Mouse (Mus musculus) macrophage (primary cell): ENCODE measurements at regions not wholly inside any gene's neighbourhood (a gene's known extent, or its start where the extent isn't known, plus 50 kb on each side); places are given as distances from the start of the nearest gene placed in this dataset.
"Not testable (repeated sequence)": the region's sequence is repeated elsewhere in the genome, so short reads cannot be mapped to it uniquely, and the experiment has no call there.

Source experiments
- H3K27ac ChIP-seq: fragments of 350-480 bp; formaldehyde crosslinking; 2 replicates; pipeline ENCODE4 v1.9.0; 2021
- H3K36me3 ChIP-seq: fragments of 350-480 bp; formaldehyde crosslinking; 2 replicates; pipeline ENCODE4 v1.9.0; 2021; ENCODE audit errors: inconsistent target
- H3K4me3 ChIP-seq: fragments of 350-480 bp; formaldehyde crosslinking; 2 replicates; pipeline ENCODE4 v1.9.0; 2021; ENCODE audit errors: inconsistent target
- H3K79me2 ChIP-seq: fragments of 350-480 bp; formaldehyde crosslinking; 2 replicates; pipeline ENCODE4 v1.9.0; 2021; ENCODE audit errors: inconsistent target
- WGBS: methylation state at CpG from one replicate; pipeline ENCODE4 v1.1.7; 2026; ENCODE audit warnings: inconsistent platforms; ENCODE audit not compliant: missing documents; 5-methylcytosine and 5-hydroxymethylcytosine counted together

DNA sequence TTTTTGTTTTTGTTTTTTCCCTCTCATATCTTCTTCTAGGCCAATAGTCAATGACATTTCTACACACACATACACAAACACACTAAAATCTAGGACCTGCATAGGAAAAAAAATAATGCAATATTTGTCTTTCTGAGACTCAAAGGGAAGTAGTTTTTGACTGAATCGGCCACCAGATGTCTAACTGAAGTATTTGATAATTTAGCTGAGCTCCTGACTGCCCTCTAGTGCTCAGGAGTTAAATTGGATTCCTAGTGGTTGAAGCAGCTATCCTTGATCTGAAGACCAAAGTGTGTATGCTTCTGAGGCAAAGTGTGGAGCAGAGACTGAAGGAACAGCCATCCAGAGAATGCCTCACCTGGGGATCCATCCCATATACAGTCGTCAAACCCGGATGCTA, 672.2 kb downstream of the Dad1 start:
- WGBS, result 67% methylated on average over 3 of the region's 3 CpGs
- H3K27ac ChIP-seq, H3K36me3 ChIP-seq: not testable (repeated sequence)

DNA sequence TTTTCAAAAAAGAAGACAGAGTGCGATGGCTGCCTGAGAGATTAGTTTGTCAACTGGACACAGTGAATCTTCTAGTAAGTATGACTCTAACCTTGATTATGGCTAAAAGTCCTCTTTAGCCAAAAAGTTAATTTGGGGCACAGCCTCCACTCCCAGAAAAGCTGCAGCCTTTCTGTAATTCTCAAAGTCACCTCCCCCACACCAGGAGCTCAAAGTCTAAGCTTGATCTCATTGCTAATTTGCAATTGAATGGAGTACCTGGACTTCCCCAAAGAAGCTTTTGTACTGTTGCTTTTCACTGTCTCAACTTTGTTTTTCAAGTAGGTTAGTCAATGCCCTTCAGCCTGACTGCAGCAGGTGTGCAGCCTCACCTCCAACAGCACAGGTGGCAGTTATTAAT, 677.0 kb downstream of the Dad1 start:
- H3K36me3 ChIP-seq, result not testable (repeated sequence)
- WGBS, result 90% methylated on average over 1 of the region's 1 CpGs

More for the DNA sequence above, 672.2 kb downstream of the Dad1 start:
- not testable (repeated sequence) for H3K4me3 ChIP-seq, H3K79me2 ChIP-seq

DNA sequence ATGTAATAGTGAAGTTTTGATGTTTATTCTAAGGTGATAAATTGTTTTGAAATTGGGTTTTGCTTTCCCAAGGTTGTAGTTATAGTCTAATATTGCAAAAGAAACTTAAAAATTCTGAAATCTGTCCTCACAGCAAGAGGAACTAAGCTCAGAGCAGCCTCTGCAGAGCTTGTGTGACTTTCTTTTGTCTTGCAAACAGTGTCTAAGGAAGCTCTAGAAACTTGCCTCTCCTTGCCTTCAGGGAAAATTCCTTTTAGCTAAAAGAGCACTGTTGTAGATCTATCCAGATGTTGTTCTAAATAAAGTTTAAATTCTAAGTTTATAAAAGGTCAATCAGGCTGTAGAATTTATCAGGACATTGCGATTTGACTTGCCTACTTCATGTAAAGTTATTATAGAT, 681.2 kb downstream of the Dad1 start:
- H3K36me3 ChIP-seq, H3K79me2 ChIP-seq, H3K4me3 ChIP-seq, H3K27ac ChIP-seq: not testable (repeated sequence)
- WGBS, result 100% methylated on average over 1 of the region's 1 CpGs

More for the DNA sequence above, 677.0 kb downstream of the Dad1 start:
- not testable (repeated sequence) for H3K79me2 ChIP-seq, H3K4me3 ChIP-seq, H3K27ac ChIP-seq

DNA sequence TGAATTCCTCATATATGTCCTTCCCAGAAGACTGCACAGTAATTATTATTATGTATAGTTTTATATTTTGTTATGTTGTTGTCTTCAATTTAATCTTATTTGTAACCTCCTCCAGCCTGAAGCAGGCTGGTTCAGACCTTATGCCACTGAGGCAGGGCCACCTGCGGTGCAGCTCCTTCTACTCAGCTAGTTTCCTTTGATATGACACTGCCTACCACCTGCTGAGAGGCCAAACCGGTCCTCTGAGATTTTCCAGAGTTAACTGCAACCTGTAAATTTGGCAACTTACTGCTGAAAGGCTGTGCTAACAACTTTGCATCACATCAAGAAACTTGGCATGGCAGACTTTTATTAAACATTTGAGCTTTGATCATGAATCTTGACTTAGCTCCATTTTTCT, 691.3 kb downstream of the Dad1 start:
- Histone ChIP-seq H3K4me3 (no peak overlapping the region), H3K36me3 (no peaks in the 10 kb centered on the region)
- WGBS, result 84% methylated on average over 2 of the region's 2 CpGs

DNA sequence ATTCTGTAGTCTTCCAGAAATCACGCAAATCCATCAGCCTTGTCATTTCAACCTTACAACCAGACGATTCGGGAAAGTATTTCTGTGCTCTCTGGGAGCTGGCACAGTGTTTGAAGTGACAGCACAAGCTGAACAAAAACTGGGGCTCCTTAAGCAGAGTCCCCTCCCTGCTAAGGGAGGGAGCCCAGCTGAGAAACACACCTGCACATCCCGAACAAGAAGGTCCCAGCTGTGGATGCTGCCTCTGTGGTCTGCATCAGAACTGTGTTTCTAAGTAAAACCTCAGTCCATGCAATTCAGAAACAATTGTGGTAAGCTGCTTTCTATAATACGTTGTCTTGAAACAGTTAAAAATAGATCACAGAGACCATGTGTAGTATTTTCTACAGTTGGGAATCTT, 693.8 kb downstream of the Dad1 start:
- H3K4me3 ChIP-seq, H3K27ac ChIP-seq, H3K79me2 ChIP-seq, H3K36me3 ChIP-seq: not testable (repeated sequence)
- 67% methylated on average over 5 of the region's 5 CpGs for WGBS

More for the DNA sequence above, 691.3 kb downstream of the Dad1 start:
- H3K79me2 ChIP-seq, result no peaks in the 10 kb centered on the region
- H3K27ac ChIP-seq, result no peak overlapping the region

DNA sequence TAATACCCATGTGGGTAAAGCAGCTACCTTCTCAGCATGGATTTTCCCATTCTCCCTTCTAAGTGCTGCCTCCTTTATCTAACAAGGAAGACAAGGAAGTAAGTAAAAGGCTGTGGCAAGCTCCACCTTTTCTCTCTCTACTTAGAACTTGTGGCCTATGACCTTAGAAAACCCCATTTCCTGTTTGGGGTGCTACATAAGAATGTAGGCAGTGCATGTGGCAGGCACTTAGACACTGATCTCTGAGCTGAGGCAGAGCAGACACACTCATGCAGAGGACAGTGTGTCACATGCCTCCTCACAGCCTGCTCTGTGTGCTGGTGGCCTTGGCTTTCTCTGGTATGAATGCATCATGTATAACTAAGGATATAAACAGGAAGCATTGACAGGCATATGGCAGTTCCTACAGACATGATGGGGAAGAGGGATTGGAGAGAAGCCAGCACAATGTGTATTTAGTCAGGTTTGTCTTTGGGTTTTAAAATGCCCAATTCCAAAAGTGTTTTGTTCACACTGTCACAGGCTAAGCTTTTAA, 694.5 kb downstream of the Dad1 start:
- H3K27ac ChIP-seq, H3K4me3 ChIP-seq, H3K36me3 ChIP-seq, H3K79me2 ChIP-seq: not testable (repeated sequence)

DNA sequence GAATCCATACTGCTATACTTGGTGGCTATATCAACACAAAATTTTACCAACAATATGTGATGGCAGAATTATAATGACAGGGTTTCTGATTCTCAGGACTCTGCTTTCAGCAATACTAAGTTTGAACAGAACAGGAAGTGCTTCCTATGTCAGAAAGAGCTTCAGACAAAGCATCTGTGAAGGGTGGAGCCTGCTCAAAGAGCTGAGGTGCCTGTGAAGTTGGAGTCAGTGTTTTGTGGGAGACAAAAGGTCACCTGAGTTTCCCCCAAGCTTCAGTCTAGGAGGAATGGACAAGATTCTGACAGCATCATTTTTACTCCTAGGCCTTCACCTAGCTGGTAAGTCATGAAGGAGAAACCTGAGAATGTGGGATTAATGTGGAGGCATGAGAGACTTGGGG, 700.1 kb downstream of the Dad1 start:
- Histone ChIP-seq H3K4me3 (no peak overlapping the region), H3K27ac (no peak overlapping the region), H3K36me3 (no peaks in the 10 kb centered on the region), H3K79me2 (no peaks in the 10 kb centered on the region)

DNA sequence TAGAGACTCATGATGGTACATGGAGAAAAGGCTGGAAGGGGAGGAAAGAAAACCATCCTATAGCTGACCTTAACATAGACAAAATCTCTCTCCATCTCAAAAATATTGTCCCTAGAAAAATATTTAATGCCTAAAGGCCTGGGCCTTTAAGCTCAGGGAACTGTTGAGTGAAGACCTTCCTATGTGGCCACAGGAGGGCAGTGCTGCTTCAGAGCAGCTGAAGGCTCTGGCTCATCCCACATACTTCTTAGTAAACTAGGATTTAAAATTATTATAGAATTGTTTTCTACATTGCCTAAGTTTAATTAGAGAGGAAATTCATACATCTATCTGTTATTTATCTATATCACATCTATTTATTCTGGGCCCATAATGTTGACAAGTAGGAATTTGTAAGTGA, 706.5 kb downstream of the Dad1 start:
- not testable (repeated sequence) for H3K4me3 ChIP-seq, H3K79me2 ChIP-seq, H3K36me3 ChIP-seq, H3K27ac ChIP-seq

DNA sequence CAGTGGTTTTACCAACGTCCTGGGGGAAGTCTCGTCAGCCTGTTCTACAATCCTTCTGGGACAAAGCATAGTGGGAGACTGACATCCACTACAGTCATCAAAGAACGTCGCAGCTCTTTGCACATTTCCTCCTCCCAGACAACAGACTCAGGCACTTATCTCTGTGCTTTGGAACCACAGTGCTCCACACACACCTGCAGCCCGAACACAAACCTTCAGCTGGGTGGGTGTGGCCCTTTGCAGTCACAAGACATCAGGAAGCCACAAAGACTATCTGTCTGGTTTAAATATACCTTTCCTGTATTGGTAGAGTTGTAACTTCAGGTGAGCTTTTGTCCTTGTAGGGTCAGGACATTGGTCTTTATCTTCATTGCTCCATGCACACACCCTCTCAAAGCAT, 708.6 kb downstream of the Dad1 start:
- WGBS, result 85% methylated on average over 5 of the region's 5 CpGs
- no peak overlapping the region for H3K27ac ChIP-seq
- H3K79me2 ChIP-seq, result no peaks in the 10 kb centered on the region
- H3K4me3 ChIP-seq, result no peak overlapping the region
- H3K36me3 ChIP-seq, result no peaks in the 10 kb centered on the region

DNA sequence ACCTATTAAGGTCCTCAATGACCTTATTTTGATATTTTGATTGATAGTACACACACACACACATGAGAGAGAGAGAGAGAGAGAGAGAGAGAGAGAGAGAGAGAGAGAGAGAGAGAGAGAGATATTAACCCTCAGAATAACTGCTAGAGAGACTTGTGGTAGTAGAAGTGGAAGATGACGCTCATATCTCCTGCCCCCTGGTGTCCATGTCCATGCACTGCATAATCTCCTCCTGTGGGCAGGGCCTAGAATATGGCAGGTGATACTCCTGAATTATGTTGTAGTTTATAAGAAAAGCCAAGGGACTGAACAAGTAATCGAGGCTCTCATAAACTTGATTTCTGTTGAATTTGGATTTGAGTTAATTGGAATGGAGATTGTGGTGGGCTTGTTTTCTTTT, 712.3 kb downstream of the Dad1 start:
- not testable (repeated sequence) for H3K4me3 ChIP-seq, H3K79me2 ChIP-seq, H3K27ac ChIP-seq, H3K36me3 ChIP-seq
- whole genome bisulfite sequencing, result 21% methylated on average over 1 of the region's 2 CpGs

DNA sequence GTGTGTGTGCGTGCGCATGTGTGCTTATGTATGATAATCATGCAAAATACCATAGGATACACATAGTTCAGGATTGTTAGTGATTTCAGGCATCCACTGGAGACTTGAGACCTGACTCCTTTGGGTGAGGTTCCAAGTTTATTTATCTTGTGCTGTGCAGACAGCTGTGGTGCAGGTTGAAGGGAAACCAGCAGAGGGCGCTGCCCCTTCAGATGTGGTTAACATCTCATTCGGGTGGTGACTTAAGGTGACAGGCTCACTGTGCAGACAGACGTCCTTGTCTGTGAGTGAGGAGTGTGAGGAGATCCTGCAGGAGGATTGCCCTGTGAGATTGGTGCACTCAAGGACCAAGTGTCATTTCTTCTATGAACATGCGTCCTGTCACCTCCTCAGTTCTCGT, 716.0 kb downstream of the Dad1 start:
- H3K79me2 ChIP-seq, H3K4me3 ChIP-seq, H3K36me3 ChIP-seq, H3K27ac ChIP-seq: not testable (repeated sequence)
- WGBS, result 65% methylated on average over 7 of the region's 7 CpGs

DNA sequence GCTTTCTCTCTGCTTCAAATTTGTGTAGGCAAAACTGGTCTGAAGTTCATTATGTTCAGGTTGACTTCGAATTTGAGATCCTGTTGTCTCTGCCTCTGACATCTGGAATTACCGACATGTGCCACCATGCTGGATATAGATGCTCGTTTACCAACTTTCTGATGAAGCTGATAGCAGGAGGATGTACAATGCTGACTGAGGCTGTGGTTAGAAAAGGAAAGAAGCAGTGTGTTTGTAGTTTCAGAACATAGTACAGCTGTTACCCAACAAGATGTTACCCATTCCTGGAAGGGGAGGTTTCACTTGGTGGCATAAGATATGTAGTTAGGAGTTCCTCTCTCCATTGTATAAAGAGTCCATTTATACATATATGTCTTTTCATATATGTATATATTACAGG, 730.5 kb downstream of the Dad1 start:
- not testable (repeated sequence) for H3K4me3 ChIP-seq, H3K36me3 ChIP-seq
- WGBS, result no CpG with 5 or more reads among the region's 3 CpGs

DNA sequence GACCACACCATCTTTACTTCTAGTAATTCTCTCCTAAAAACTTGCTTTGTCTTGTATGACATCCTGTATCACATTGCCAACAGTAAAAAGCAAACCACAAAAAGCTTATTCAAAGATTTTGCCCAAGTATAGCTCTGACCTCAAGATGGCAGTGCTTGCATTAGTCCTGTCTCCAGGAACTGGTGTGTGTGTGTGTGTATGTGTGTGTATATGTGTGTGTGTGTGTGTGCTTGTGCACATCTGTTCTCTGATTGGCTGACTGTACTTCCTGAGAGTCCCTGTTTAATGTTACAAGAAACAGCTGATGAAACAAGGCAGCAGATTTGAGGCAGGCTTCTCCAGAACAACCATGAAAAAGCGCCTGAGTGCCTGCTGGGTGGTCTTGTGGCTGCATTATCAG, 735.0 kb downstream of the Dad1 start:
- not testable (repeated sequence) for H3K4me3 ChIP-seq, H3K36me3 ChIP-seq, H3K79me2 ChIP-seq, H3K27ac ChIP-seq
- no CpG with 5 or more reads among the region's 1 CpGs for WGBS

More for the DNA sequence above, 730.5 kb downstream of the Dad1 start:
- H3K27ac ChIP-seq, H3K79me2 ChIP-seq: not testable (repeated sequence)

DNA sequence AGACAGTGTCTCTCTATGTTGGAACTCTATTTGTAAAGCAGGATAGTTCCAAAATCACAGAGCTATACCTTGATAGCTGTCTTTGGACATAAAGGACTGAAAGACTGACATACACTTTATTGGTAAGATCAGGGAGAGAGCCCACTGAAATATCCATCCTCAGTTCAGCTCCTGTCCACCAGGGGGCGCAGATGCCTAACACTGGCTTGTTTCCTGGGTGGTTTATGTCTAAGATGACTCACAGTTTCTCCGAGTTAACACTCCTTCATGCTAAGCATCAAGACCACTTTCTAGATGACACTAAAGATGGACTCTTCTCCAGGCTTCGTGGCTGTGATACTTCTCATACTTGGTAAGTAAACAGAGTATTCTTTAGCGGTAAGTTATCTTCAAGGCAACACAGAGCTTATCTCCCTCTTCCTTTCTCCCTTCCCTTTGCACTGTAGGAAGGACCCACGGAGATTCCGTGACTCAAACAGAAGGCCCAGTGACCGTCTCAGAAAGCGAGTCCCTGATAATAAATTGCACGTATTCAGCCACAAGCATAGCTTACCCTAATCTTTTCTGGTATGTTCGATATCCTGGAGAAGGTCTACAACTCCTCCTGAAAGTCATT, 737.2 kb downstream of the Dad1 start:
- not testable (repeated sequence) for H3K36me3 ChIP-seq, H3K79me2 ChIP-seq, H3K4me3 ChIP-seq, H3K27ac ChIP-seq
- no CpG with 5 or more reads among the region's 10 CpGs for WGBS

DNA sequence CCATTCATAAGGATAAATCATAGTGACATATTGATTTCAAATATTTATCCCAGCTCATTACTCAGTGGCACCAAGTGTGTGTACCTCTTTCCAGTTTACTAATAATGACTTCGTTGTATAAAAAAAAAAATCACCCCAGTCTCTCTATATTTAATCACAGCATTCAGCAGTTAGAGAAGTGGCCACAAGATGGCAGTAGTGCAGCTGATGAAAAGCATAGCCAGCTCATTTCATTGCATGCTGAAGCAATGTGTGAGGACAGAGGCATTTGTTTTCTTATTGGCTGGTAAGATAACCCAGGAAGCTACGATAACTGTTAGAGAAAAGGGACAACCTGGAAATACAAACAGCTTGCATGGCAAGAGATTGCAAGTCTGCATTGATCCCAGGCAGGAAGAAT, 748.5 kb downstream of the Dad1 start:
- not testable (repeated sequence) for H3K27ac ChIP-seq, H3K36me3 ChIP-seq, H3K4me3 ChIP-seq, H3K79me2 ChIP-seq
- WGBS, result 0% methylated on average over 1 of the region's 2 CpGs

DNA sequence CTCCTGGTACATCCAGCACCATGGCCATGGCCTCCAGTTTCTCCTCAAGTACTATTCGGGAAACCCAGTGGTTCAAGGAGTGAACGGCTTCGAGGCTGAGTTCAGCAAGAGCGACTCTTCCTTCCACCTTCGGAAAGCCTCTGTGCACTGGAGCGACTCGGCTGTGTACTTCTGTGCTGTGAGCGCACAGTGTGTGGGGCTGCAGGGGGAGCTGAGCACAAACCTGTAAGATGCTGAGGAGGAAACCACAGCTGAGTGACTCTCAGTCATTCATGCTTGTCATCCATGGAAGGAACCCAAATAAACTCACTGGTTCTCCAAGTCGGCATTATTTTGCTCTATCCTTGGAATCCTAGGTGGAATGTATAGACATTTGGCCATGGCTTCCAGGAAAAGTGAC, 765.5 kb downstream of the Dad1 start:
- H3K4me3 ChIP-seq, H3K27ac ChIP-seq, H3K36me3 ChIP-seq, H3K79me2 ChIP-seq: not testable (repeated sequence)
- WGBS, result no CpG with 5 or more reads among the region's 9 CpGs
